Mouse (Mus musculus): ENCODE measurements around the gene Myf5.

Gene Myf5

DNA sequence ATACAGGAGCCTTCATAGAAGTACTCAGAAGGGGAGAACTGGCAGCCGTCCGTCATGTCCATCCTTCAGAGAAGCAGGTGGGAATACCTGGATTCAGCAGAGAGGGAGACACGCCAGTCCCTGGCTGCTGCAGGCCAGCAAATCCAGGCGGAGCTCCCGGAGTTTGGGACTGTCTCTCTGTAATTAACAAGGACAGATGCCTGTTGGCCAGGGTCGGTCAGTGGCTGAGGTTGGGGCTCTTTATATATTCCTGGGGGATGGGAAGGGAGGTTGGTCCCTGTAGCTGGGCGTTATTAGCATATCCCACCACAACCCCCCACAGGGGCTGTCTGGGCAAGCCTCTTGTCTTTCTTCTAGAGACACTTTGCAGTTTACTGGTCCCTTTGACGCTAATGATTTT lies at the start of gene Myf5:
TSS of gene Myf5 (minus strand) at position 265 of the 400 bp plus-strand sequence.
- DNase-seq (ENCODE audit: low read depth, low spot score), result no peak

DNA sequence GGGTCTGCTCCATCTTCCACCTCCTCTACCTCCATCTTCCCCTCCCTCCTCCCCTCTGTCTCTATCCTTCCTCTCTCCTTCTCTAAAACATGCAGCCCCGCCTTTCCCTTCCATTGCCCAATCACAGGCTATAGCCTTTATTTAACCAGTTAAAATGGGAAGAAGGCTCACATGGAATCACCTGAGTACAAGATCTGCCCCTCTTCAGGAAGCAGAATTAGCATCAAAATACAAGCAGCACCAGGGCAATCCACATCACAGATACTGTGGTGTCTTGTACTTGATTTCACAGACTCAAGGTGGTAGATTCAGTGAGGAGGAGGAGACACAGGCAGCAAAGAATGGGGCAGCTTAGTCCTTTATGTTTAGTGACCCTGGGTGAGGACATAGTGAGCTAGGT lies 42.8 kb upstream of the Myf5 start:
- no peak for DNase-seq (ENCODE audit: low read depth, low spot score)

DNA sequence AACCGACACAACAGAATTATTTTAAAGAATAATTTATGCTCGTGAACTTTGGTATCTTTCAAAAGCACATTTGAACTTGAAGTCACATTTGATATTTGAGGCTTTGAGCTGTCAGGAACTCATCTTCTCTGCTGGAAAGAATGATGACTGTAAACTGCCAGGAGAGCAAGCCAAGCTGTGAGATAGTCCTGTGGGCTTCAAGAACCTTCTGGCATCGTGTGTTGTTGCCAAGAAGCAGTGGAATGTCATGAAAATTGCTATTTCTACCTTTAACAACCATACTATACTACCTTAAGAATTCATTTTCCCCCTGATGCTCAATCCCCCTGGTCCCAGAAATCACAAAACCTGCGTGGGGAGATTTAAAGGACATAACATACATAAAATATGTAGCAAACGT lies 33.3 kb upstream of the Myf5 start:
- no peak for DNase-seq (ENCODE audit: low read depth, low spot score)

DNA sequence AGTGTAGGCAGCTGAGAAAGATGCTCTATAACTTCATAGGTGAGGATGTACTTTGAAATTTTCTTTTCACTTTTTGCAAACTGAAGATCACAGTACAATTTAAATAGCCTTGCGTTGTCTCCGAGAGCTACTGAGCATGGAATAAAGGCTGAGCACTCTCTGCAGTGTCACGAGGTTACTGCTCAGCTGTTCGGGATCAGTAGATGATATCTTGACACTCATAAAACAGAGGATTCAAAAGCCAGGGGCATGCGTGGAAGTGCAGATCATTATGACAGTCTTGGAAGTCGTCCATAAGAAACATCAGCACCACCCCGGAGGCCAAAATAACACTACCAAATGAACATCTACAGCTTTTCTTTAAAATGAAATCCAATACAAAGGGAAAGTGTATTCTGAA lies 30.7 kb upstream of the Myf5 start:
- DNase-seq (ENCODE audit: low read depth, low spot score), result no peak

DNA sequence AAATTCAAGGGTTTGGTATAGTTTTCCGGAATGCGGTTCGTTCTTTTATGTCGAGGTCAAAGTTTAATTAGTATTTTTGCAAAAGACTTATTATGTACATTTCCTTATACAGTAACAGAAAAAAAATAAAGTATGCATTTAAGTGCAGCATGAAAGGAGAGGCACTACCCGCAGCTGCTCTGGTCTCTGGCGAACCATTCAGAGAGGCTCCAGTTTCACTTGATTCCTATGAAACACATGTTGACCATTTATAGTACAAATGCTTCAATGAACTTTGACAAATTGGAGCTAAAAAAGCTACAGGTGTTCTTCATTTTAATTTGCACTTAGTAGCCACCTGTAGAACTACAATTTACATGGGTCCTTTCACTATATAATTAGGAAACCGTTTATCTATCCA lies 28.8 kb upstream of the Myf5 start:
- DNase-seq (ENCODE audit: low read depth, low spot score), result no peak

DNA sequence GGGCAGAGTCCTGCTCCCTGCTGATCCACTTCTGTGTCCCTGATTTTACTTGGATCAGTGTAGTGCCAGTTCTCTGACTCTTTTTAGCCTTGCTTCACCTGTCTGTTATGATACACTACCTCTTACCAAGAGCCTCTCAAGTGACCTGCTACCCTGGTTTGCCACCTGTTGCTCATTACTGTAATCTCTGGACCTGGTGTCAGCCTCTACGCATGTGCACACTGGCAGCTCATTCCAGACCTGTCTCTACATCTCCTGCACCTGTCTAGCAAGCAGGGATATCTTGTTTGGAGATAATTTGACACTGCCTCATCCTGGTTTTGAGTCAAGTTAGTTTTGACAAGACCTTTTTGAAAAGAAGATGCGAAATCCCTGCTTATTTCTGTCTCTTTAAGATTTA lies 20.5 kb upstream of the Myf5 start:
- no peak for DNase-seq (ENCODE audit: low read depth, low spot score)

DNA sequence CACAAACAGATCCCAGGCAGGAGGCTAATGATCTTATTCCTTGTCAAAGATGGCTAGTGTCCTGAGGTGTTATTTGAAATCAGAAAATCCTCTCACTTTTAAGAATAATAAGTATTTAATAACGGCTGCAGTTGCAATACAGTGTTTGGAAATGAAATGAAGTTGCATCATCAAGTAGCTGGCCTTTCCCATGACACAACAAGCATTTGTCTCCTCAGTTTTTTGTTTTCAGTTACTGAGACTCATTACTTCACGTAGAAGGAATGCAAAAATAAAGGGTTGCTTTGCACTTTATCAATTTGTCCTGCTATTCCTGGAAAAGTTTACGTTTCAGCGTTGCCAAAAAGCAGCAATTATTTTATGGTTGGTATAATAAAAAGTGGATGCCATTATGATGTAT lies 17.5 kb upstream of the Myf5 start:
- DNase-seq (ENCODE audit: low read depth, low spot score), result no peak

DNA sequence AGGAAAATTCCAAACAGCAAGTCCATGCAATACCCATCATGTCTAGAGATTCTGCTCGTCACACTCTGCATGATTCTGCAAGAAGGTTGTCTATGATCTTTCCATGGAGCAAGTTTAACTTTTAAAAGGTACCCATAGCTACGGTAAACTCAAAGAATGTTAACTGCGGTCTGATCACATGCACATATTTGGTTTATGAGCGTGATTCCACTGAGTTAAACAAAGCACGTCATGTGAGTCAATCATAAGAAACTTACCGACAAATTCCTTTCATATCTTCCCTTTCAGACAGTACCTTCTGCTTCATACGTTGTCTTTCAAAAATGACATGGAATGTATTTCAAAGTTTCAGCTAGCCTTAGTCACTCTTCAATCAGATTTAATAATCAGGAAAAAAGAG lies 16.3 kb upstream of the Myf5 start:
- no peak for DNase-seq (ENCODE audit: low read depth, low spot score)

DNA sequence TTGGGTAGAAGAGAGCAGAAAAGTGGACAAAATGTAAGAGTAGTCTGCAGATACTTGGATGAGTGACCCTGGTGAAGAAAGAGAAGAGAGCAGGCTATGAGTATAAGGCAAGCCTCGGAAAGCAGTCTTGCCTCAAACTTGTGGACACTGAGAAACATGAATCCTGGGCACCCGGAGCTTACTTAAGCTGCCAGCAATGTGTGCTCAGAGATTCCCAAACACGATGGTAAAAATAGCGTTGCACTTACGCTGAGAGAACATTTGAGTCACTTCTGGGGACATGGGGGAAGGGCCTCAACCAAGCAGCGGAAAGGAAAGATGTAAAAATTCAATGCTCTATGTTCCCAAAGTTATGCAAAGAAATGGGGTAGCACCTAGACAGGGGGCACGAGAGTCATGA lies 13.7 kb upstream of the Myf5 start:
- DNase-seq (ENCODE audit: low read depth, low spot score), result no peak

DNA sequence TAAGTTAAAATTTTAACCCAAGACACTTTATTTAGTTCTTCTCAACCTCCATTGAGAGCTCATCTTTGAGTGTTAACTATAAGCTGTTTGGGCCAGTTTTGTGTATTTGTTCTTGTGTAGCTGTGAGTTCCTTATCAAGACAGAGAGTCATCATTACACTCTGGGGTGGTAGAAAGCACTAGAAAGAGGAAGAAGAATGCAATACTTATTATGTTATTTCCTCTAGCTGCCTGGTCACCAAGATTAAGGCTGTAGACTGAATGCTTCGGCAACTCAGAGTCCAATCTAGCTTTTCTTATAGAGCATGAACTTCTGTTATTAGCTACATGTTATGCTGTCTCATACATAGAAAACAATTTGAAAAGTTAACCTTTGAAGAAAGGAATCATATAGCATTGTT lies 10.5 kb upstream of the Myf5 start:
- no peak for DNase-seq (ENCODE audit: low read depth, low spot score)

DNA sequence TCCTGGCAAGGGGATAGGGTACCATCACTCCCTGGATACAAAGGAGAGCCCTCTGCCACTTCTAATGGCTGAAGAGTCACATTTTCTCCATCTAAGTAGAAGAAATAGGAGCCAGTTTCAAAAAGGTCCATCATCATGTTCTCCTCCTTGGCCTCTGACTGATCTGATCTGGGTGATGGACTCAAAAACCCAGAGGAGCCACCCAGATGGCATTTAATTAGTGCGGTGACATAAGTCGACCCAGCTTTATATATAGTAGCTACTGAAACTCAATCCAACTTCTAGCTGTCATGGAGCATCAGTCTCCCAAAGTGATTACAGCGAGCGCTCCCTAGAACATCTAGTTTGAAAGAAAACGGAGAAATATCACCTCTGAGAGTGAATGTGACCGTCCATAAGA lies 8.6 kb upstream of the Myf5 start, which contains the start of gene Myf6:
TSS of gene Myf6 (minus strand) at position 170 of the 400 bp plus-strand sequence.
- DNase-seq (ENCODE audit: low read depth, low spot score), result no peak

DNA sequence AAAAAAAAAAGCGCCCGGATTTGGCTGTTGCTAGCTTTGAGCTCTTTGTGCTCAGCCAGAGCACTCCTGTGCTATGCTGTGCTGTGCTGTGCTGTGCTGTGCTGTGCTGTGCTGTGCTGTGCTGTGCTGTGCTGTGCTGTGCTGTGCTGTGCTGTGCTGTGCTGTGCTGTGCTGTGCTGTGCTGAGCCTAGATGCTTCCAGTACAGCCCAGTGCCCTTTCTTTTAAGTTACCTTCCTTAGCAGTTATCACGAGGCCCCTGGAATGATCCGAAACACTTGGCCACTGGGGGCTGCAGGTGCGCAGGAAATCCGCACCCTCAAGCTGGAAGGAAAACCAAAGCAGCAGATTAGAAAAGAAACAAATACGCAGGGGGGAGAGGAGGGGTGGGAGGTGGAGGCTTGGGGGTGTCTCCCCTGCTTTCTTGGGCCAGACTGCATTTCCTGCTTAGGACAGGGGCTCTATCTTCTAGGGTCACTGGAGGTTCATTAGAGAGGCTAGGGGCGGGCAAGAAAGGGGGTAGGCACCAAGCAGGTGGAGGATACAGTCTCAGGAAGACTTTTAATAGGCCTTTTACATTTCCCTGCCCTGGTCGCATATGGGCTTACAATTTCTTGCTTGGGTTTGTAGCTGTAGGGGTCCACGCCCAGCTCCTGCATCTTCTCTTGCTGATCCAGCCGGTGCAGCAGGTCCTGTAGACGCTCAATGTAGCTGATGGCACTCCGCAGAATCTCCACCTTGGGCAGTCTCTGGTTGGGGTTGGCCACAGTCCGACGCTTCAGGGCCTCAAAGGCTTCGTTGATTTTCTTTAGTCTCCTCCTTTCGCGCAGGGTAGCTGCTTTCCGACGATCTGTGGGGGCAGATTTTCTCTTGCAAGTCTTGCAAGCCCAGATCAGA lies 7.9 kb upstream of the Myf5 start:
- no peak for DNase-seq (ENCODE audit: low read depth, low spot score)

DNA sequence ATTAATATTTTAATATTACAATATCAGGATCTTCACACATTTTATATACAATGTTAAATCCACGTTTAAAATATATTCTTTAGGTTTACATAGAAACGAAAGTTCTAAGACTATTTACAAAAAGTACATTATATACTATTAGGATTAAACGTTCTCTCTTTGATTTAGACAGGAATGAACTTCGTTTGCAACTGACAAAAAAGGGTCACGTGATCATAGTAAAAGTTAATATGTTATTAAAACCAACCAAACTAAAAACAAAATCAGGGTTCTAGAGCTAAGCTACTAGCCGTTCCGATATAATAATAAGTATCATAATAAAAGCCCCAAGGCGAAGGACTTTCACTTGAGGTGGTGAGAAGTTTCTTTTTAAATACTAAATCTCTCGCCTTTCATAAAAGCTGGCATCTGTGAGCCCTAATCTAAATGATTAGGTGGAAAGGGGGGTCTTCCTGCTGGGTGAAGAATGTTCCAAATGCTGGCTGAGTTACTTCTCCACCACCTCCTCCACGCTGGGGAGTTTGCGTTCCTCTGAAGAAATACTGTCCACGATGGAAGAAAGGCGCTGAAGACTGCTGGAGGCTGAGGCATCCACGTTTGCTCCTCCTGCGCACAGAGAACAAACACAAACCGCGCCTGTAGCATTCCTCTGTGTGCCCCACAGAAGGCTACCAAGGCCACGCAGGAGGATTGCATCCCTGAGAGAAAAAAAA lies 7.1 kb upstream of the Myf5 start:
- no peak for DNase-seq (ENCODE audit: low read depth, low spot score)

DNA sequence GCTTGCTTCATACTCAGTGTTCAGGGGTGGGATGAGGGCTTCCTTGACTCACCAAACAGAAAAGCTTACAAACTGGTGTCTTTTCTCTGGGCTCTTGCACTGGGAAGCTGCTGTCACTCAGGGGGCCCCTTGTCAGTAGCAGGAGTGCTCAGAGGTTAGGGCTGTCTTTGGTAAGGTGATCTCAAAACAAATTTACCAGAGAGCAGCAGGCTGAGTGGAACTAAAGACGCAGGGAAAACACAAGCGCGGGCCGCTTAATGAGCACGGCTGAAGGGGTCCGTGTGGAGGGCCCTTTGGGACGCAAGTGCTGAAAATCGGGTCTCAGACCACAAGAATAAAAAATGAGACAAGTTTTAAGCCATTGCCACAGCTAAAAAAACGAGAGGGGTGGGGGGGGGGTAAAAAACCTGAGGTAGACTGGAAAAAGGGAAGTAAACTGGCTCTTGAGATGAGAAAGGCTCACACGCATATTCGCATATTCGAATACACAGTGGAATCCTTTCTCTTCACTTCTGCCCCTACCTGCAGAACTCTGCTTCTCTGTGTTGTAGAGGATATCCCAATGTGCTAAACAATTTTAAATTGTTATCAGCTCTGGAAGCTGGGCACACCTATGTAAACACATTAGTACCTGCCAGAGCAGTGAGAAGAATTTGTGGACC lies 2.9 kb upstream of the Myf5 start:
- no peak for DNase-seq (ENCODE audit: low read depth, low spot score)

DNA sequence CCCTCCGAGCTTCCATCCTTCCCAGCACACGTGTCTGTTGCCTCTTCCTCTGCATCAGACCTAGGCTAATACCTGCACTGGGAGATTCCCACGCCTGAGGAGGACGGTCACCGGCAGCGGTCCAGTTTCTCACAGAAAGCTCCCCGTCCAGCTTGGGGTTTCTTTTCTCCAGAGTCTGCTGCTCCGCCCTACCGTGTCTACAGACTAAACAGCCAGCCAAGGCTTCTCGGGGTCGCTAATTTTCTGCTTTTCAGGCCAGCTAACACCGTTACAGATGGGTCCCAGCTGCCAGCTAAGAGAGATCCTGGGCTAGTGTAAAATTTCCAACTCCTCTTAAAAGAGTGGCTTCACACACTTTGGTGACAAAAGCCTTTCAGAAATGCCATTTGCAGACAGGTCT lies 836 bp upstream of the Myf5 start:
- DNase-seq (ENCODE audit: low read depth, low spot score), result no peak

DNA sequence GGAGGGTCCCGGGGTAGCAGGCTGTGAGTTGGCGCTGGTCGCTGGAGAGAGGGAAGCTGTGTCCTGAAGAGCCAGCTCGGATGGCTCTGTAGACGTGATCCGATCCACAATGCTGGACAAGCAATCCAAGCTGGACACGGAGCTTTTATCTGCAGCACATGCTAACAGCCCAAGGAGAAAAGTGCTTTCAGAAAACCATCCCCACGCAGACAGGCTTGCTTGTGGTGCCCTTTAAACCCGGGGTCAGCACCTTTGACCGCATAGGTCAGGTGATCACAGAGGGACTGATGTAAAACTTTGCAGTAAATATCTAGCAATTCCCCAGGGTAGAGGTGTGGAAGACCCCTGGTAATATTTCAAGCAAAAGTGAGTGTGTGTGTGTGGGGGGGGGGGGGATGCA lies 1.9 kb downstream of the Myf5 start:
- no peak for DNase-seq (ENCODE audit: low read depth, low spot score)

DNA sequence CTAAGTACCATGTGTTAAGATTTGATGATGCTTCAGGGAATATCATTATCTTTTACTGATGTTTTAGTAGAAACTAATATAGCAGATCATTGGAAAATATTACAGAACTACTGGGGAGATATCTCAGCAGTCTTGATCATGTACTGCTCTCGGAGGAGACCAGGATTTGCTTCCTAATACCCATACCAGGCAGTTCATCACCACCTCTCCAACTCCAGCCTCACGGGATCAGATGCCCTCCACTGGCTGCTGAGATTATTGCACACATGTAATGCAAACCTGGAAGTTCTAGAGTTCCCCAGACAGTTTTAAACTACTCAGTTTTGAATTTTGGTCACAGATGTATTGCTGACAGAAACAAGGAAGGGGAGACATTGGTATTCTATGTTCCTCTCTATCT lies 12.4 kb downstream of the Myf5 start:
- DNase-seq (ENCODE audit: low read depth, low spot score), result no peak

DNA sequence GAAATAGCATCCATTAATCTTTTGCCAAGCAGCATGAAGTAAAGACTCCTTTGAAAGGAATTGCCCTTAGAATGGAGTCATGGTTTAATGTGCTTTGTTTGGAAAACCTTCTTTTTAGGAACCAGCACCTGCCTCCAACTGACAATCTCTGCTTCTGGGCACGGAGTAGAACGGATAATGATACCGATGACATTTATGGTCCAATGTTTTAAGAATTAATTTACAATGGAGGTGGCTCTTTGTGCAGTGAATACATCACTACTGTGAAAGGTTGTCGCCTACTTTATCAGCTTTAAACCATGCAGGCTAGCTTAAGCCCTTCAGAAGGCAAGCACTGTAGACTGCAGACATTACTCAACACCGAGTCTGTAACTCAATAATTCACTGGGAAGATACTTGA lies 14.2 kb downstream of the Myf5 start:
- DNase-seq (ENCODE audit: low read depth, low spot score), result no peak

DNA sequence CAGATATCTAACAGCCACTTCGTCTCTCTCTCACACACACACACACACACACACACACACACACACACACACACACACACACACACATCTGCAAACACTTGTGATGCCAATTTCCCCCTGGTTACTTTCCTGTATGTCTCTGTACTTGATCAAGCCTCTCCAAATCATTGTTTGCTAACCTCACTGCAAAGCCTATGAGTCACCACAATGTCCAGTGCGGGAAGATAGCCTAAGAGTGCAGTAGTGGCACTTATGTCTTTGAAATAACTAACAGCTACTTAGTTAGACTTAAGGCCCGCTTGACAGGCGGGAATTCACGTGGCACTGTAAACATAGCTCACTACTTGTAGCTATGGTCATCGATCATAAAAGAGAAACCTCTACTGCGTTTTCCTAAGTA lies 18.1 kb downstream of the Myf5 start:
- DNase-seq (ENCODE audit: low read depth, low spot score), result no peak

DNA sequence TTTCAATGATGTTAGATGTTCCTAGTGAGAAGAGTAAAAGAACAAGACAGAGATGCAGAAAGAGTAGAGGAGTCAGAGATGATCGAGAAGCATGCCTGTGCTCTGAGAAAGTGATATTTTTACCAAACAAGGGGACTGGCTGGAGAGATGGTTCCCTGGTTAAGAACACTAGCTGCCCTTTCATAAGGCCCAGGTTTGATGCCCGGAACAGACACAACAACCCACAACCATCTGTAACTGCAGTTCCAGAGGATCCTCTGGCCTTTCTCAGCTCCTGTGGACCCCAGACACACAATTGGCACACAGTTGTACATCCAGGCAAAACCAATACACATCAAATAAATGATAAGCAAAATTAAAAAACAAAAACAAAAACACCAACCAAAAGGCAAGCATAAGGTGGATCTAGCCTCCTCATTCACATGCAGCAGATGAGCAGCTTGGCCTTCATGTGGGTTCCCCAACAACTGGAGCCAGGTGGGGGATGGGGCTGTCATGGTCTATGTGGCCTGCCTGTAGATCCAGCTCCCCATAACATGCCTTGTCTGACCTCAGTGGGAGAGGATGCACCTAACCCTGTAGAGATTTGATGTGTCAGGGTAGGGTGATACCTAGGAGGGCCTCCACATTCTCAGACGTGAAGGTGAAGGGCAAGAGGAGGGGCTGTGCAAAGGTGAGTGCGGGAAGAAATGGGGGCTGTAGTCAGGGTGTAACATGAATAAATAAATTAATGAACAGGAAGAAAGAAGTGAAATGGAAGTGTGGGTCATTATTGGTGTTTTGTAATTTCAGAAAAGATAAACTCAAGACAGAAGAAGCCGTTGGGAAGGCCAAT lies 36.2 kb downstream of the Myf5 start:
- DNase-seq (ENCODE audit: low read depth, low spot score), result no peak

DNA sequence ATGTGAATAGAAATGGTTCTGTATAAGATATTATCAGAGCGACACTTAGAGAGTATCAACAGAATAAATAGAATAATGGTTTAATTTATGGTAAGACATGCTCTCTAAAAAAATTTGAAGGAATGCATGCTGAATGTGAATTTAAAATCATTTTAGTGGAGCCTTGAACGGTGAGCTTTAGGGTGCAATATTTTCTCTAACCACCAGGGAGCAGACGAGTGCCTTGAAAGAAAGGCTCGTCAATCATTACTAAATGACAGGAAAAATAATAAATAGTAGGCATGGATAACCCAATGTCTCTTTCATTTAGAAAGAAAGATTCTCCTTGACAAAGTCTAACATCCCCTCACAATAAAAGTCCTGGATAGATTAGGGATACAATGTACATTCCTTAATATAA lies 43.2 kb downstream of the Myf5 start:
- no peak for DNase-seq (ENCODE audit: low read depth, low spot score)

DNA sequence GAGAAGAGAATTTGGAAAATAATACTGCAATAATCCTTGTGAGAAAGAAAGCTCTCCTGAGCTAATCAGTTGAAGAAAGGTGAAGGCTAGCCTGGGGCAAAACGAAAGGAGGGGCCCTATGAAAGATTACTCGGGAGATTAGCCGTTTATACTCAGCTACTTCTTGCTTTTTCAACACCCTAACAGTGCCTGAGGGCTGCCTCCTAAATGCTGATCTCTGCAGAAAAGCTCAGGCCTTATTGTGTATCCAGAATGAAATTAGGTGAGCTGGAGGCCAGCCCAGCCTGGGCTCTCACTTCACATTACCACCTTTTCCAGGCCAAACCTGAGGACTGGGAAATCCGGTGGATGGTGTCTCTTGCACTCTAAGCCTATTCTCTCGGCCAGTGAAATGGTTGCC lies 49.0 kb downstream of the Myf5 start:
- DNase-seq (ENCODE audit: low read depth, low spot score), result no peak

All from CD4-positive helper T cell, adult 2 months (primary cell).